Mouse (Mus musculus) bone marrow, adult 2 months (tissue): ENCODE measurements around the gene Kcnip1.

Source experiments
- CTCF ChIP-seq: fragments of 200-500 bp; IDR thresholded peaks from 2 replicates; pipeline ENCODE4 v1.5.1; 2011; ENCODE audit warnings: low read length, control low read depth; ENCODE audit not compliant: control insufficient read depth, insufficient read depth
- POLR2A ChIP-seq: fragments of 200-500 bp; IDR thresholded peaks from 2 replicates; pipeline ENCODE4 v1.6.1; 2011; ENCODE audit warnings: low read depth, mild to moderate bottlenecking, control low read depth, low read length, borderline replicate concordance; ENCODE audit not compliant: control insufficient read depth

GRCm38 (mm10) chr11:33951155-33951554 lies 41.8 kb downstream of the Kcnip1 start:
- TF ChIP-seq CTCF, result no peak
- TF ChIP-seq POLR2A, result no peak
